Mouse (Mus musculus) c-Kit-positive CD71-positive TER-119-negative erythroid progenitor cells, embryonic 14.5 days (primary cell): ENCODE measurements around the gene Magi2.
"Not testable (repeated sequence)": the region's sequence is repeated elsewhere in the genome, so short reads cannot be mapped to it uniquely, and the experiment has no call there.

Experiments
- DNase-seq: peaks from one replicate; pipeline ENCODE4 v3.0.0-alpha.2; 2013; ENCODE audit warnings: low read depth

Gene Magi2

GRCm38 (mm10) chr5:19462541-19462940 is 235.7 kb downstream of the Magi2 start:
- DNase-seq = no peak

DNA sequence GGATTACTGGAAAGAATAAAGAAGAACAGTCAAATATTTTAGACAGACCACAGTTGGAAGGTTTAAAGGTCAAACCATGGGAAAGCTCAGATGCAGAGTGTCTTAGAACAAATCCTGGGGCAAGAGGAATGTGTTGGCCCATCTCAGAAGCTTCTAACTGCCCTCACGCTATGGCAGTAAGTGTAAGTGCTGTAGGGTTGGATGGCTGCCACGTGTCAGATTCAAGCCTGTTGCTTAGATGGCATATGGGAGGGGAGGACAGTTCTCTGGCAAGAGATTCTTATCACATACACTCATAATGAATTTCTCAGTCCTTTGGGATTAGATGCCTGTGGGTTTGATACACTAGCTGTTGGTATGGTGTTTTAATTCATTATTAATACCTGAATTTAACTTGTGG is 238.5 kb downstream of the Magi2 start:
- DNase-seq = no peak

DNA sequence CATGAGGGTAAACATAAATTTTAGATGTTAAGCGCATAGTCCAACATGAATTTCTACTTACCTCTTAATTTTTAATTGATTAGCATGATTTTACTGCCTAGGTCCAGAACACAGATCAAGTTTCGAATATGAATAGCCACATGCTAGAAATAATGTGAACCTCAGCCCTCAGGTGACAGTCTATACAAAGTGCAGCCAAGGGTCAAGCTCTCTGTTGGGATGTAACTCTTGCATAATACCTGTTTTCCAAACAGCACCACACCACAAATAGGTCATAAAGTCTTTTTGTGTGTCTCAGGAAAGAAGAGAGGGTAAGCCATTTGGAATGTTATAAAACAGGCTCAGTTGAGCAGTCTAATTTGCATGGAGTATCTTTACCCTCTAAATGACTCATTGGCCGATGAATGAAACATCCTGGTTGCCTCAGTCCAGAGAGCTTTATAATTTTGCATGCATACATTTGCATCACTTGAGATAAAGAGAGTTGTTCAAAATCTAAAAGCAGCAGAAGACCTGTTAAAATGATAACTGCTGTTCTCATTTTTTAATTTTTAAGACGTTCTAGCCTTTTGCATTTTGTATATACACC is 246.1 kb downstream of the Magi2 start:
- DNase-seq = no peak

DNA sequence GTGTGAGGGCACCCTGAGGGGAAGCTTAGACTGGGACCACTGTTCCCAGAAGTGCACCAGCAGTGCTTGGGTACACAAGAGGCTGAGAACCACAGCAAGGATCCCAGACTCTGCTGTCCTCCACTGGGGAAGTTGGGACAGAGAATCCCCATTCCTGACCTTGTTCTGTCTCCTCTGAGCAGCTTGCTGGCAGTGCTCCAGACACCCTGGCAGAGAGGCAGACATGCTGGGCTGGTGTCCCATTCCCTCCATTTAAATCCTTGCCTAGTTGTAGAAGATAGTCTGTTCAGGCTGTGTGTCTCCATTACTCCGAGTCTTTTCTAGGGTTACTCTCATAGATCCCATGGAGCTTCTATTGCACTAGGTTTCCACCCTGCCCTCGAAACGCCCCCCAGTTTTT is 256.1 kb downstream of the Magi2 start:
- DNase-seq = no peak

- no peak for DNase-seq
Observed at GRCm38 (mm10) chr5:19487947-19488346, 261.1 kb downstream of the Magi2 start.

DNA sequence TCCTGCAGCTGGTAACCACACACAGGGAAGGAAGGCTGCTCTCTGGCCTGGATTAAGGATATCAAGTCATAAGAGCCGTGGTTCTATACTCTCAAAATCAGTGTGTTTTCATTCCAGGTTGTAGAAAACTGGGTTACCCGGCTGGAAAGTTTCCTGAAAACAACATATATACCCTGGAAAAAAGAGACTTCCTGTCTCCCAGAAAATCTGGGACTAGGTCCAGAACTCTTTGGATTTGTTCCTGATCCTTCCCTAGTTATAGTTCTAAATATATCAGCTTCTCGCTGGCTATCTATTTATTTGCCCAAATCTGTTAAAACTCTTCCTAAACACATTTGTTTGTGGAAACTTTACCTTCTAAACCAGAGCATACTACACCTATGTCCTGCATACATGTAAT is 274.2 kb downstream of the Magi2 start:
- DNase-seq = no peak

DNA sequence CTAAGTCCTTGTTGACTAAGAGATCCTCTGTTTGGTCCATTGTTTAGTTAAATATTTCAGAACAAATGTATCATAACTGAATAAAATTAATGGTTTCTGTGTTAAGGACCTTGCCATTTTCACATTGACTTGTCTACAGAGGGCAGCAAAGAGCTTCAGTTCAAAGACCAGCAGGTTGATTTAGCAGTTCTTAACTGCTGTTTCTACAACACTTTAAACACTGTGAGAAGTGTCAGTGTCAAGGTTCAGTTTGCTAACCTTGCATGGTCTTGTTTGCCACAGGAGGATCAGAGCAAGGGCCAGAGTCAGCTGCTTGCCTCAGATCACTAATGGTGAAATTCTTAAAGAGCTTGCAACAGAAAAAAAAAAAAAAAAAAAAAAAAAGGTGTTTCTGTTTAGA is 295.3 kb downstream of the Magi2 start:
- no peak for DNase-seq

DNA sequence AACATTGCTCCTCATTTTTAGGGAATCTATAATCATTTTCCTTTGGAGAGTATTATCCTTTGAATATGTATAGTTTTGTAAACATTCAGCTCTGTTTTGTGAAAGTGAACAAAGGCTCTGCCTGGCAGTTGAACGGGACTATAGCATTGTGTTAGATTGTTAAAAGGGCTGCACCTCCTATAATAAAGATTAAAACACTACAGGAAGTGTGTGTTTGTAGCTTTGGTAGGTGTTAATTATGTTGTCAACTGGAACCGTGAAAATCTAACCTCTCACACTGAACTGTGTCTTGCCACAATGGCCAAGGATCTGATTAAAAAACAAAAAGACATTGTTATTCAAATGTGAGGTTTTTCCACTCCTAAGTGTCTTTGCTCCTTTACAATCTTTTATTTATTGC is 312.5 kb downstream of the Magi2 start:
- no peak for DNase-seq

DNA sequence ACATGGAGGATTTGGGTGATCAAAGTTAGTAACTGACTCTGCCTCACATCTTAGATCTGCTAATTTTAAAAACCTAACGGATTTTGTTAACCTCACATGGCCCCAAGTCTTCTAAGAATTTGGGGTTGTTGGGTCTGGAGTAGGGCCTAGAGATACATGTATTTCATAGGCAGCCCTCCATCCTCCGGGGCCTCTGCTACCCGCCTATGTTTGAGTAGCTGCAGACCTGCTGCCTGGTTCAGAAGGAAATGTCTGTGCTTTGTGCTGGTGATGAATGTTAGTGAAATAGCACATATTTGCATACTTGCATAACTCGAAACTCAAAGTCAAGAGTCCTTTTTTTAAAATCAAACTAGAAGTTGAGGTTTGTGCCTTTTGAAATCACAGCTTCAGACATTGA is 319.6 kb downstream of the Magi2 start:
- no peak for DNase-seq

- no peak for DNase-seq
Observed at GRCm38 (mm10) chr5:19546900-19547299, 320.1 kb downstream of the Magi2 start.

DNA sequence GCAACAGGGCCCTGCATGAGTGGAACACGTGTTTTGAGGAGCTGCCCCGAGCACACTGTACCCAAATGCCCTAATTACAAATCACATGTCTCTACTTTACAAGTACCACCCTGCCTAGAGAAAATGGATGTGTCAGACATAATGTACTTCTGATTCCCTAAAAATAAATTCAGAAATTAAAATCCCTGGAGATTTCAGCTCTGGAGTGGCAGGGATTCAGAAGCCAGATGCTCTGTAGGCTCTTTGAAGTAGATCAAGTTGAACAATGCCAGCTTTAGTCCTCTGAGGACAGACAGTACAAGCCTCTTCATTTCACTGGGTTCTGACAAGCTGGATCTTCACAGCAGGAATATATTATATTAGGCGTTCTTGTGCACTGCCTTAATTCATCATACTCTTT is 326.7 kb downstream of the Magi2 start:
- no peak for DNase-seq

DNA sequence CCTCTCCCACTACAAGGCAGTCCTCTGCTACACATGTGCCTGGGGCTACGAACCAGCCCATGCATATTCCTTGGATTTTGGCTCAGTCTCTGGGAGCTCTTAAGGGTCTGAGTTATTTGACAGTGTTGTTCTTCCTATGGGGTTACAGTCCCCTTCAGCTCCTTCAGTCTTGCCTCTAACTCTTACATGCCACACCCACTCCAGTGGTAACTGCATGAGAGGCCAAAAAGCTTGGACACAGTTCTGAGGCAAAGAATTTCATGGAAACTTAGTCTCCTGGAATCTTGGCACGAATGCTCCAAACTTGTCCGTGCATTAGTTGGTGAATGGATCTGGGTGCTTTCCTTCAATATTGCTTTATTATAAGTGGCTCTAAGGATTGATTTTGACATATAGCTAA is 338.8 kb downstream of the Magi2 start:
- no peak for DNase-seq

DNA sequence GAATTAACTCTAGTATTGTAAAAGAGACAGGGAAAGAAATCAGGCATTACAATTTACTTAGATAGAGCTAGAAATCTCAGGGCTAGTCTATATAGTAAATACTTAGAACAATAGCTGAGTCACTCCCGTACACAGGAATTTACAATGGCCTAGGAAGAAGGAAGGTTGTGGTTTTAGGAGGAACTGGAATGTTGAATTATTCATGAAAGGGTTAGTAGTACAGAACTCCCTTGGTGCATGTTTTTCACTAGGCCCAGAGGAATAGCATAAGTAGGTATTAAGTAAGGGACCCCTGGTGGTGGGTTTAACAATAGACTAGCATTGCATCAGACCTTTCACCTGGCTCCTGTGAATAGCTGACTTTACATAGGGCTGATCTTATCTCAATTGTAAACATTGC is 339.3 kb downstream of the Magi2 start:
- not testable (repeated sequence) for DNase-seq

DNA sequence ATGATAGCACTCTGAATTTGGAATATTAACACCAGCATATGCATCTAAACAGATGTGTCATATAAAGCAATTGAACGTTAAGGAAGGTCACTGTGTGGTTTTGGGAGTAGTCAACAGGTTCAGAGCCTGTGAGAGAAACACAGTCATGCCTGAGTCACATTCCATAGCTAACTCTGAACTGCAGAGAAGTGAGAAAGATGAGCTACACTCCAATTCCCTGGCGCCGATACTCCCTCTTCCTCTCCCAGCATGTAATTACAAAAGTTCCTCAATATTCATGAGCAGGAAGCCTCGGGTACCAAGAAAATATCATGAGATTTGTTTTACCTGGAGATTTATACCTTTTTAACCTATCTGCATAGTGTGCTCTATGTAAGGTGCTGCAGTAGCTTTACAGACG is 380.9 kb downstream of the Magi2 start:
- DNase-seq = no peak

GRCm38 (mm10) chr5:19611788-19612187 is 385.0 kb downstream of the Magi2 start:
- no peak for DNase-seq

DNA sequence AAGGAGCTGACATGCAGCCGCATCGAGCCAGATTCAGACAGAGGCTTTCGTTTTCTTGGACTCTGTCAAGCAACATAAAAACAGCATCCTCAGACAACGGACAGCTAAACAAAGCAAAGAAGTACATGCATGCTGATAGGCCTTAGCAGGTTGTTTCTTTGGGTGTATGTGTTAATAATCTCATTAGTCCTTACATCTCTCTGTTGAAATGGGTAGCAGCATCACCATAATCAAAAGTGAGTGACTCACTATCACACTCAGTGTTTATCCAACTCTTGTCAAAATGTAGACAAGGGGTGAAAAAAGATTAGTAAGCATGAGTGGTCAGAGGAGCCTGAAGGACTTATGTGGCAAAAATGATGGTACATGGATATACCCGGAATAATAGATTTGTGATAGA is 394.8 kb downstream of the Magi2 start:
- no peak for DNase-seq

- no peak for DNase-seq
Observed at GRCm38 (mm10) chr5:19633976-19634375, 407.1 kb downstream of the Magi2 start.

DNA sequence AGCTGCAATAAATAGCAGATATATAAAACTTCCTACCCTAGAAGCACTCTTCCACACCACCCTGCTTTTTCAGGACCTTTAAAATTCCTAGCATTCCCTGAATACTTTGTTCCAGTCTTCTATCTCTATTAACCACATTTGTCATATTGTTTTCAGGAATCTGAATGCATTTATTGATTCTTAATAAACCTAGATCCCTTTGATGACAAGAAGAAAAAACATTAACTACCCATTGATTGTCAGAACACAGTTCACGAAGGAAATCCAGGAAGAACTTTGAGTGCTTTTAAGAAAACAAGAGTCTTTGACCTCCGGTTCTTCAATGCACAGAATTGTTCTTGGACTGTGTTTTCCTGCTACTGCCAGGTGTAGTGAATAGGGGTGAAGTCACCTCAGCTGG is 411.0 kb downstream of the Magi2 start:
- no peak for DNase-seq

- no peak for DNase-seq
Observed at GRCm38 (mm10) chr5:19655986-19656385, 429.1 kb downstream of the Magi2 start.

DNA sequence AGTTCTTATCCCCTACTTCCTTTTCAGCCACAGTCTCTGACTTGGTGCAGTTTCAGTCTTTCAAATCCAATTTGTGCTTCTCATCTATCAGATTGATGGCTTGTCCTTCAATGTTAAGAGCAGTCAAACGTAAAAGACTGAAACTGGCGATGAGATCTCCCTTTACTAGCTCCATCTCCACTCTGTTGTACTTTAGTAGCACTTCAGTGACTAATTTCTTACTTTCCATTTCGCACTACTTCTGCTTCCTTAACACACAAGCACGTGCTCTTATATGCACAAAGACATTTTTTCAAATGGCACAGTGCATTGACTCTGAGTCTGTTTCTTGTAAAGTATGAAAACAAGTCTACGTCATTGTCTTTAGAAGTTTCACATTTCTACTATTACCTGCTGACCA is 439.6 kb downstream of the Magi2 start:
- DNase-seq = no peak

- DNase-seq = no peak
Observed at GRCm38 (mm10) chr5:19717296-19717695, 490.5 kb downstream of the Magi2 start.

GRCm38 (mm10) chr5:19726277-19726676 is 499.4 kb downstream of the Magi2 start:
- no peak for DNase-seq

GRCm38 (mm10) chr5:19745376-19745775 is 518.5 kb downstream of the Magi2 start:
- DNase-seq = no peak

DNA sequence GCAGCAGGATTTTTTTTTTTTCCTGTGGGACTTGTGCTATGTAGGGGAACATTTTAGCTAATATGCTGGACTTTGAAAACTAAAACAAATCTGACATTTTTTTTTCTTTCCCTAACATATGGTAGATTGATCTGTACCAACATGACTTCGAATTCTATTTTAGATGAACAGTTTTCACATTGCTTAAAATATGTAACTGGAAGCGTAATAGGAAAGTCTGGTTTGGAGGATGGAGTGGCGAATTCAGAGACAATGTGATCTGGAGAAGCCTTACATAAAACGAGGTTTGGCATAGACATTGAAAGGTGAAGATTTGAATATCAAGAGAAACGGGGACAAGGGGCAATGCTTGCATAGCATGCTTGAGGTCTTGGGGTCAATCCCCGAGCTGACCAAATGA is 519.1 kb downstream of the Magi2 start:
- DNase-seq = no peak
